Mouse (Mus musculus): ENCODE data around the gene Iyd.
"Not testable (repeated sequence)": the region's sequence is repeated elsewhere in the genome, so short reads cannot be mapped to it uniquely, and the experiment has no call there.

Iyd gene

GRCm38 (mm10) chr10:3540003-3540827 is at the start of gene Iyd:
Gene Iyd, plus strand, starts transcription at chr10:3540240.
- DNase-seq (ENCODE audit: low spot score): no peak

DNA sequence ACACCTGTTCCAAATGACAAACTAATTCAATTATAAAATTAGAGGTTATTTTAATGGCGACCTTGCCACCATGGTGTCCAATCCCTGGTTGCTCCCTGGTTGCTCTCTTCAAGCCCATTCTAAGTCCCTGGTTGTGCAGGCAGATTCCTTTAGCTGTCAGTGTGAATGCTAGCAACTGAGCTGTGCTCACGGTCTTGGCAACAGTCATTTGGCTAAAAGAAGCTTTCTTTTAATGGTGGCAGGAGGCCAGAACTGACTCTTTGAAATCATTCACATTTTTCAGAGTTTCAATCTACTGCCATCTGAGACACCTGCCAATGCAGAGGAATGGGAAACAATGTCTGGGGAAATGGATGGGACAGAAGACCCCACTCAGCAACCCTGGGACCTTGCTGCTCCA is 43.2 kb upstream of the Iyd start:
- DNase-seq (ENCODE audit: low spot score): no peak

- DNase-seq (ENCODE audit: low spot score): not testable (repeated sequence)
Measured at GRCm38 (mm10) chr10:3500846-3501245, 39.2 kb upstream of the Iyd start.

GRCm38 (mm10) chr10:3507484-3508221 is 32.4 kb upstream of the Iyd start:
- DNase-seq (ENCODE audit: low spot score): peak; percentile 73

- DNase-seq (ENCODE audit: low spot score): no peak
Measured at GRCm38 (mm10) chr10:3508222-3508588, 31.8 kb upstream of the Iyd start.

DNA sequence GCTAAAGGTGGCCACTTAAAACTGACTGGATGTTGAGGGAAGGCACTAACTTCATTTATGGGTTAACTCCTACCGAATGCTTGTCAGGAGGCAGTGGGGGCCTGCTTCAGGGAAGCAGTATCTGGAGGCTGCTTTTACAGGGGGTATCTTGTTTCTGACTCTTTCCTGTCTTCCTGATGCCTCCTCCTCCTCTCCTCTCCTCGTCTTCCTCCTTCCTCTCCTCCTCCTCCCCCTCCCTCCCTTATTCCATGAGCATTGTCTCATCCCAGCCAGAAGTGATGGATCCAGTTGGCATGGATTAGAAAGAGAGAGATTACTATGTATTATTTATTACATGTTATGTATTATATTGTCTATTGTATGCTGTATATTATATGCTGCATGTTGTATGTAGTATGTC is 31.3 kb upstream of the Iyd start:
- no peak for DNase-seq (ENCODE audit: low spot score)

GRCm38 (mm10) chr10:3509663-3510277 is 30.3 kb upstream of the Iyd start:
- no peak for DNase-seq (ENCODE audit: low spot score)

DNA sequence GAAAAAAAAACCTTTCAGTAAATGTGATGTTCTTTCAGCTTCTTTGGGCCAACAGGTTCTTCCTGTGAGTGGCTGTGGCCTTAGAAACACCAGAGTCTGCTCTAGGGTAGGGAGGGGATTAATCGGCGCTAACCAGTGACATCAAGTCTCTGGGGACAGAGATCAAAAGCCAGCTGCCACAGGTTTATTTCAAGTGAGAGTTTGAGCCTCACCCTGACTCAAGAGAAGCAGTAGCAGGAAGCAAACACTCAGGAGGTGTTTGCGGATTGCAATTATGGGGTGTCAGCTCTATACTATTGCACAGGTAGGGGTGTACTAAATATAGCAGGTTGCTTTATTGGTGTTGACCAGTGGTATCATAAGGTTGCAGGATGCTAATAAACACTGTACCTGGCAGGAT is 29.6 kb upstream of the Iyd start:
- DNase-seq (ENCODE audit: low spot score): no peak

GRCm38 (mm10) chr10:3511401-3511800 is 28.6 kb upstream of the Iyd start:
- DNase-seq (ENCODE audit: low spot score): no peak

- DNase-seq (ENCODE audit: low spot score): no peak
Measured at GRCm38 (mm10) chr10:3512620-3513305, 27.3 kb upstream of the Iyd start.

GRCm38 (mm10) chr10:3513947-3514346 is 26.1 kb upstream of the Iyd start:
- no peak for DNase-seq (ENCODE audit: low spot score)

GRCm38 (mm10) chr10:3514634-3515033 is 25.4 kb upstream of the Iyd start:
- DNase-seq (ENCODE audit: low spot score): no peak

DNA sequence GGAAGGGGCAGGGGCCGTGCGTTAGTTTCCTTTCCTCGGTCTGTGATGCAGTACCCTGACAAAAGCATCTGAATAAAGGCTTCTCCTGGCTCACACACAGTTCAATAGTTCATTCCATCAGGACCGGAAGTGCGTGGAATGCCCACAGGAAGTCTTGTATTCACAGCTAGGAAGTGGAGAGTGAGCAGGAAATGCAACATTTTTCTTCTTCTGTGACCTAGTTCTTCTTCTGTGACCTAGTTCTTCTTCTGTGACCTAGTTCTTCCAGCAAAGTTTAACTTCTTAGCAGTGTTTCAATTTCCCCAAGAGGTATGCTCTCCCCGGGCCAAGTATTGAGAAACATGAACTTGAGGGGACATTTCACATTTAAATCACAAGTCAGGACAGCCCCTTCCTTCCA is 23.6 kb upstream of the Iyd start:
- DNase-seq (ENCODE audit: low spot score): no peak

DNA sequence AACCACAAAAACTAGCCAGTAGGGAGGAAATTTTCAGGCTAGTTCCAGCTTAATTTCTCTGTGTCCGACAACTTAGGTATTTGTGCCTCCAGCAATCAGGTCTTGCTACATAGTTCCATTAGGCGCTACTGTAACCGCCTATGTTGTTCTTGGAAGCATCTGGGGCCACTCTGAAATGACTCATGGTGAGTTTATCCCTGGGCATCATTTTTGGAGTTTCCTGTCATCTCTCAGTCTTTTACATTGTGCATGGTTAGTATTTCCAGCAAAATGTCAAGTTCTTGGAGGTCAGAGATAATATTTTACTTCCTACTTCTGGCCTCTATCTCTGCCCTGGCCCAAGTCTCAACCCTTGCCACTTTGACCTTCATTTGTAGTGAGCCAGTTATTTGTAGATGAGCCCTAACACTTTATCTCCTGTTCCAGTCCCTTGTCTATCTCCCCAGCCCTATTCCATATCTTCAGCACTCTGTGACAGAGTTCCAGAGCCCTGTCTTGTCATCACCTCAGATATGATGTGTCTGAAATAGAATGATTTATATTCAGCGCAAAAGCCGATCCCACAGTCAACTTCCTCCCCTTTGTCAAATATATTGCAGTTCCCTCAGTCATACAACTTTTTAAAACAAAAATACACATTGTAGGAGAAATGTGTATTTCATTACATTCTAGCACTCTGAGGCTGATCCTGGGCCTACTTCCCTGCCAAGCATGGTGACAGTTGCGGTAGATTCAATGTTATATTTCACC is 16.8 kb upstream of the Iyd start:
- DNase-seq (ENCODE audit: low spot score): no peak

- no peak for DNase-seq (ENCODE audit: low spot score)
Measured at GRCm38 (mm10) chr10:3524513-3524912, 15.5 kb upstream of the Iyd start.

GRCm38 (mm10) chr10:3525420-3526019 is 14.5 kb upstream of the Iyd start:
- DNase-seq (ENCODE audit: low spot score): no peak

GRCm38 (mm10) chr10:3529807-3530206 is 10.2 kb upstream of the Iyd start:
- no peak for DNase-seq (ENCODE audit: low spot score)

DNA sequence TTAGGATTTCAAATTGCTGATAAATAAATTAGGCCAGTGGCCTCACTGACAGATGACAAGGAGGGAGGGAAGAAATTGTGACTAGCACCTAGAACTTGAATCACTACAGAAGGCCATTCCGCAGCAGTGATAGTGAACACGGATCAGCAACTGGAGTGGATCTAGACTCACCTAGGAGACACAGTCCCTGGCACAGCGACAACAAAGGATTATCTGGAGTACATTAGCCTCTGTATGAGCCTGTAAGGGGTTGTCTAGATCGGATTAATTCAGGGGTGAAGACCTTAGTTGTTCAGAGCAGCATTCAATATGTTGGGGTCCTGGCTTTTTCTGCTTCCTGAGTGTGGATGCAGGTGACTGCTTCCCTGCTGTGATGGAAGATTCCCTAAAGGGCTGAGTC is 9.4 kb upstream of the Iyd start:
- no peak for DNase-seq (ENCODE audit: low spot score)

DNA sequence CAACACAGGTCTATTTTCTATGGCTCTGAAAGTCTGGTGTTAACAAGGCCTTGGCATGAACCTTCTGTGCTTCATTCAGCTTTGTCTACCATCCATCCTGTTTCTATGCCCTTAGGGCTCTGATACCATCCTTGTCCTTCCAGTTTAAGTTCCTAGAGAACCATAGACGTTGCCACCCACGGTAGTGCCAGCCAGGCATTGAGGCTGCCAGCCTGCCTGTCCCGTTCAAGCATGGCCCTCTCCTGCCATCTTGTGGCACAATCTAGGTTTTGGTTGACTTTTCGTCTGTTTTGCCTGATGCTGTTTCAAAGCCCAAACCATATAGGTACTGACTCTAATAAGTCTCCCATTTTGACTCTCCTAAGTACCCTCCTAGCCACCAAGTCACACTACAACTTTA is 8.7 kb upstream of the Iyd start:
- peak; percentile 75 for DNase-seq (ENCODE audit: low spot score)

DNA sequence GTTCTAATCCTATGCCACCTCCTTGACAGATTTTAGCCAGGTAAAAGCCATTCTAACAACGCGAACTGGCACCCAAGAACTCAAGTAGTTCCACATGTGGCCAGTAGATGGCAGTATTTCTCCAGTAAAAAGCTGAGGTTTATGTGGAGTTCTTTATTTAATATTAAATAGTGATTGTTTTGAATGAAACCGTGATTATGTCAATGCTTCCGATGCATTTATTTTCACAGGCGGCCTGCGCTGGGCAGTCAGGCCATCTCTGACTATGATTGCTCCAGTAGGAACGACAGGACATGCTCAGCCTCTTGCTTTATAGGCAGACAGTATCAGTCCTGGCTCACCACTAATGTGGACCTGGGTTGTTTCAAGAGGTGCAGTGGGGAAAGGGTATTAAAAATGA is 5.6 kb upstream of the Iyd start:
- DNase-seq (ENCODE audit: low spot score): peak; percentile 47

DNA sequence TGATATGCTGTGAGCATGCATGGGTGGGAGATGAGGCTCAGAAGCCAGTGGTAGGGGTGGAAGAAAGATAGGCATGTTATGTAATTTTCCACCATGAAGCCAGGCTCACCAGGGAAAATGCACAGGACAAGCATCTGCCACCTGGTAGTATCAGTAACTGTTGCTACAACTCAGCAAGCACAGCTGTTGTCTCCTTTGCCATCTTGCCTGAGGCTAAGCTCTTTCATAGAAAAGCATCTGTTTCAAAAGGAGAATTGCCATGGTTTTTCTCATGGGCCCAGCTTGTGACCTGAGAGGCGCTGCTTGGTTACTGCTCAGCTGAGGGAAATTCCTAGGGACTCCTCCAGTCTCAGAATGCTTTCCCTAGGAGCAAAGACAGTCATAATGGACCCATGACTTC is 3.7 kb upstream of the Iyd start:
- no peak for DNase-seq (ENCODE audit: low spot score)

Data from urinary bladder, postnatal 14 days (tissue).